Mouse (Mus musculus): ENCODE results near the gene Wif1.

The Wif1 gene

GRCm38 (mm10) chr10:121033826-121034568 is at the start of gene Wif1:
Gene Wif1, plus strand, starts transcription at chr10:121033960.
- DNase-seq (ENCODE audit: low spot score in 2 of 2) = peak; percentile 57 to 59

- DNase-seq (ENCODE audit: low spot score in 2 of 2) = no peak
Observed at GRCm38 (mm10) chr10:121002135-121002534, 31.6 kb upstream of the Wif1 start.

- DNase-seq (ENCODE audit: low spot score in 2 of 2) = no peak
Observed at GRCm38 (mm10) chr10:121011496-121011895, 22.3 kb upstream of the Wif1 start.

DNA sequence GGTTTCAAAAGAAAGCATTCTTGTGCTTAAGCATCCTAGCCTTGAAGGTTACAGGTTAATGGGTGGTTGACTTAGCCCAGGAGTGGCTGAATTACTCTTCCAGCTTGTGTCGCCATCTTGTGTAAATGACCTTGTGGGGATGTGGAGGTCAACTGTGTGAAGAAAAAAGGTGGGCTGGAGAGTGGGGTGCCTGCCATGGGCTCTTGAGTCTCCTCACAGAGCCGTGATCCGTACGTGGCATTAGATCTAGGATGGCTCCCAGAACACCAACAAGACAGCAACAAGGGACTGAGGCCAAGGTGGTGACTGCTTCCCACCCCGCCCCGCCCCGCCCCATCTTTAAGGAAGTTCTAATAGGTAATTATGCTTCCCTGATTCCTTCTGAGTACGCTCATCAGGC is 17.5 kb upstream of the Wif1 start:
- DNase-seq (ENCODE audit: low spot score in 2 of 2) = no peak

DNA sequence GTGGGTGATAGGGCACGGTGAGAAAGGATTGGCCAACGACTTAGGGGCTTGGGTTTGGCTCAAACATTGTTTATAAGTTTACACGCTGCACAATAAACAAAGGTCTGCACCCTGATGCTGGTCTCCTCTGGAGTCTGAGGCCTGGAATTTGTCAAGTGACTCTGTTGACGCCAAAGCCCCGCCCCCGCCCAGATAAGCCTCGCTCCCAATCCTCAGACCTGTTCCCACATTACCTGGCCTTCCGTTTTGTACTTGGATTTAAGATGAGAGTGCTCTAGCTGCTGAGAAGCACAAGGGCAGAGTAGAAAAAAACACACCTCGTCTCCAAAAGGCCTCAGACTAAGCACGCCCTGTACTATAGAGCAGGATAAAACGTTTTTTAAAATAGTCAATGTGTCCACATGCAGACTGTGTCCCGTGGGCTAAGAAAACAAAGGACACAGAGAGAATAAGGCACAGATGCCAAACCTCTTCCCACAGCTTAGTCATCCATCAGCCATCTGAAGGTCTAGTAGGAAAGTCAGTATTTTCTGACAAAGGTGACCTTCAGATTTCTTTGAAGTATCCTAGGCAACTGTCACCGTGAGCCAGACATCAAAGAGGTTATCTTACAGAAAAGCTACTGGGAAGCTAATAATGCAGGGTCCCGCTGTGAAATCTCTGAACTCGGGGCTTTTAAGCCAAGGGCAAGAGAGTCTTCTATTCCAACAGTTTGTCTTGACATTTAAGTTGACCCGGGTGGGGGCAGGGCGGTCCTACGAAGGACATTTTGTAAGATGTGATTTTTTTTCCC is 16.9 kb upstream of the Wif1 start:
- no peak for DNase-seq (ENCODE audit: low spot score in 2 of 2)

DNA sequence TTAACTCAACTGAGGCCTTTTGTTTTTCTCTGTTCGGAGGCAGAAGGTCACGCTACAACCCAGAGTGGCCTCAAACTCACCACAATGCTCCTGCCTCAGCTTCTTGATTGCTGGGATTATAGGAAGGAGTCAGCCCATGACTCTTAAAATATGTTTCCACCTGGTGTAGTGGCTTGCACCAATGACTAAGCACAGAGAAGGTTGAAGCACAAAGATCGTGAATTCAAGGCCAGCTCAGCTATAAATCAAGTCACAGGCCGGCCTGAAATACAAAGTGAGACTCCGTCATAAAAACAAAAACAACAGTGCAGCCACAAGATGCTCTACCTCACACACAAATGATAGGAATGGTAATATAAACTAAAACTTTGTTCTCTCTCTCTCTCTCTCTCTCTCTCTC is 10.8 kb upstream of the Wif1 start:
- no peak for DNase-seq (ENCODE audit: low spot score in 2 of 2)

DNA sequence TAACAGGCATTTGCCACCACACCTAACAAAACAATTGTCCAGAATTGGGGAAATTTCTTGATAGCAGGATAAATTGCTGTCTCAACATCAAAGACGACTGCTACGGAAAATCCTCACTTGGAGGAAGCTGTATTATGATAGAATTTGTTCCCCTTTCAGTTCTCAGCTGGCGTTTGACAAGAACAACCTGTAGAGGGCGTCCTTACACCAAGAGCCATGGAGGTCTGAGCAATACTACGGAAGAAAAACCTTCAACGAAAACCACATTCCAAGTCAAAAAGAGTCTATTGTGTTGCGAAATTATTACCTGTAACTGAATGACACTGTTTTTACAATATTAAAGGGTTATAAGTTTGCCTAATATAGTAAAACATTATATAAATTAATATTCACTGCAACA is 2.0 kb upstream of the Wif1 start:
- DNase-seq (ENCODE audit: low spot score in 2 of 2) = peak; percentile 18 to 48

DNA sequence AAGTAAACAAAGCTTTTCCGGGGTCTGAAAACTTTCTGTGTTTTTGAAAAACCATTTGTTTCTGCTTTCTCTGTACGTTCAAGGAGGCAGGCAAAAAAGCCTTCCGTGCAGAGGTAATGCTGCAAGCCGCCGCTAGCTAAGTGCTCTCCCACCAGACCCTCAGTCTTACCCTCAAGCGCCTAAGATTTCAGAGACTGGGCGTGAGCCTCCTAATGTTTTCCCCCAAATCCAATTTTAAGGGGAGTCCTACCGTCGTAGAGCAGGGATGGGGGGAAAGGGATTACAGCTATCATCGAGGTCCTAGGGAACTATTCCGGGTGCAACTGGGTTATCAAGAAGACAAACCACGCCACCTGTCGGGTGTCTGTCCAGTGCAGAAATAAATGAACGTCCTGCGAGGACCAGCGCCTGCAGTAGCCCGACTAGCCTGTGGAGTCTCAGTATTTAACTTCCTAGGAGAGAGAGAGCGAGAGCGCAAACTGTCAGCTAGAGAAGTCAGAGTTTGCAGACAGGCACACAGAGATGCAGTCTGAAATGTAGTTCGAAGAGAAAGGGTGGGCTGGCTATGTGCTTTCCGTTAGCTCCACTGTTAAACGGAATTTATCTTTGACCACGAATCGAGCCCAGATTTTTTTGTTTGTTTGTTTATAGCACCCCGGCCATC is 500 bp upstream of the Wif1 start:
- DNase-seq (ENCODE audit: low spot score in 2 of 2) = peak; percentile 43 to 62

GRCm38 (mm10) chr10:121034569-121034947 is 798 bp downstream of the Wif1 start:
- no peak for DNase-seq (ENCODE audit: low spot score in 2 of 2)

GRCm38 (mm10) chr10:121038556-121039284 is 5.0 kb downstream of the Wif1 start:
- DNase-seq (ENCODE audit: low spot score in 2 of 2) = no peak

DNA sequence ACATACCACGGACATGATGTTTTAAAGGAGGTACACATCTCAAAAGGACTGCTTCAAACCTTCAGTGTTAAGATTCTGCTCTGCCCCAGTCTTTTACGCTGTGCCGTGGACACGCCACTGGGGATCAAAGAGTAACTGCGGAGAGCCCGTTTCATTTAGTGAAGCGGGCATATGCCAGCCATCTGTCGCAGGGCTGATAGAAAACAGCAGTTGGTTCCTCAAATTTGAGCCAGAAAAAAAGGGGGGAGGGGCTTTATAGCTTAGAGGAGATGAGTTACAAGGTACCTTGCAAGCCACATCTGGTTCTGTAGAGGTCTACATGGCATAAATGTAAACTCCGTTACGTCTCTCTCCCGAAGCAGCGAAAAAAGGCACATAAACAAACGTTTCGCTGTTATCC is 7.2 kb downstream of the Wif1 start:
- no peak for DNase-seq (ENCODE audit: low spot score in 2 of 2)

DNA sequence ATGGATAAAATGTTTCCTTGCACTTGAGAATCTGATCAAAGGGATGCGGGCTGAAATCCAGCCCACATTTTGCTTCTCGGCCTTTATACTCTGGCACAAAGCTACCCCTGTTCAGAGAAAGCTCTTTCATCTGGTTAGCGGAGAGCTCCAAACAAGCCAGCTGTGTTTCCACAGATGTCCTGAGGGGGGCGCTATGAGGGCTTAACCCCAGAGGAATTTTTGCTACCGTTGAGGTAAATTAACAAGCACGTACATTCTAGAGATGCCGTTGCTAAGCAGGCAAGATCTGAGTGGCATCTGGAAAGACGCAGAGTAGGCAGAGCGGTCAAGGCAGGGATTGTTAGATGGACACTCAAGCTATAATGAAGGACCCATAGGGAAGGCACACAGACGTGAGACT is 13.7 kb downstream of the Wif1 start:
- no peak for DNase-seq (ENCODE audit: low spot score in 2 of 2)

DNA sequence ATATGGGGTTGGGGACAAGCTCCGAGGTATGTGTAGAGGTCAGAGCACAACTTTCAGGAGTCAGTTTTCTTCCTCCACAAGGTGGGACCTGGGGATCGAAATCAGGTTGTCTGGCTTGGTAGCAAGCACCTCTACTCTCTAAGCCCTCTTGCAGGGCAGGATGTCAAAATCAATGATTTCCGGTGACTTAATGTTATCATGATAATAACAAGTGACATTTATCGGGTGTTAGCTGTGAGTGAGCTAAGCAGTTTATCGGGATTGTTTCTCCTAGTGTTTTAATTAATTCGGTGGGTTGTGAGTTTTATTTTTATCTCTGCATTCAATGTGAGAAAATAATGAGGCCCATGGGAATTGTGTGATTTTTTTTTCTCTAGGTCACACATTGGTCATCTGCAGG is 18.3 kb downstream of the Wif1 start:
- DNase-seq (ENCODE audit: low spot score in 2 of 2) = no peak

DNA sequence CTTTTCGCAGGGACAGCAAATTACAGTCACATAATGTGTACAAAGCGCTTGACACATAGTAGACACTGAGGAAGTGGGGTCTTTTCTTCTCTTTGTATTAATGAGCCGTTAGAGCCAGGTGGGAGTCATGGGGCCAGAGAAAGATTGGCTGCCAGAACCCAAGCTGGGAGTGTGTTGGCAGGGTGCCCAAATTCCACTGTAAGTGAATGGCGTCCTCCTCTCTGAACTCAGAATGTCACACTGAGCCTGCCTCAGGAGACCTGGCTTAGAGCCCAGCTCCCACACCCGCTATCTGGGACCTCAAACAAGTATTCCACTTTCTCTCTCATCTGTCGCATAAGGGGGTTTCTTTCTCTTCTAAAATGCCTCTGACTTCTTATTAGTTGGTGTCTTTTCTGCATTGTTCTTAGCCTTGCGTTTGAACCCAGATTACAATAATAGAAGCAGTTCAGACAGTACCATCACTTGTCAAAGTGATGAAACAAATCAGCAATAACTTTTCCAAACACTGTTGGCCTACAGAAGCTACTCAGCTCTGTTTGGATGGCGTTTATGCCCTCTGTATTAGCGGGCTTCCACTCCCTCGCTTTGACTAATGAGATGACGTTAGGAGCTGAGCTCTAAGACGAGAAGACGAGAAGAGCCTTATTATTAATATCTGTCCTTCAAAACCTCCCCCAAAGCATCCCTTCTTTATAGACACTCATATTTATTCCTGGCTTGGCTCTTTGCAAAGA is 21.9 kb downstream of the Wif1 start:
- DNase-seq (ENCODE audit: low spot score in 2 of 2) = peak; percentile 23 to 31

DNA sequence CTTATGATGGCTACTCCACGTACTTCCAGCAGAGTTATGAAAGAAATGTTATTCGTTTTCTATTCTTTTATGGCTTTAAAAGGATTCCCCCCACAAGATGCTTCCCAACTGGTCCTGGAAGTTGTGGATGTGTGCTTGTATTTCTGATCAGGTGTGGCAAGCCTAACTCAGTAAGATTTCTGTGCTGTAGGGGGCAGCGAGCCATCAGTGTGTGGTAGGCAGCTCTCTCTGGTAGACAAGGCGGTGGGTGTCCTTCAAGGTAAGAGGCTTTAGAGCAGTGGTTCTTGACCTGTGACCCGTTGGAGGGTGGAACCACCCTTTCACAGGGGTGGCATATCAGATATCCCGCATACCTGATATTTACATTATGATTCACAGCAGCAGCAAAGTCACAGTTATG is 23.1 kb downstream of the Wif1 start:
- no peak for DNase-seq (ENCODE audit: low spot score in 2 of 2)

DNA sequence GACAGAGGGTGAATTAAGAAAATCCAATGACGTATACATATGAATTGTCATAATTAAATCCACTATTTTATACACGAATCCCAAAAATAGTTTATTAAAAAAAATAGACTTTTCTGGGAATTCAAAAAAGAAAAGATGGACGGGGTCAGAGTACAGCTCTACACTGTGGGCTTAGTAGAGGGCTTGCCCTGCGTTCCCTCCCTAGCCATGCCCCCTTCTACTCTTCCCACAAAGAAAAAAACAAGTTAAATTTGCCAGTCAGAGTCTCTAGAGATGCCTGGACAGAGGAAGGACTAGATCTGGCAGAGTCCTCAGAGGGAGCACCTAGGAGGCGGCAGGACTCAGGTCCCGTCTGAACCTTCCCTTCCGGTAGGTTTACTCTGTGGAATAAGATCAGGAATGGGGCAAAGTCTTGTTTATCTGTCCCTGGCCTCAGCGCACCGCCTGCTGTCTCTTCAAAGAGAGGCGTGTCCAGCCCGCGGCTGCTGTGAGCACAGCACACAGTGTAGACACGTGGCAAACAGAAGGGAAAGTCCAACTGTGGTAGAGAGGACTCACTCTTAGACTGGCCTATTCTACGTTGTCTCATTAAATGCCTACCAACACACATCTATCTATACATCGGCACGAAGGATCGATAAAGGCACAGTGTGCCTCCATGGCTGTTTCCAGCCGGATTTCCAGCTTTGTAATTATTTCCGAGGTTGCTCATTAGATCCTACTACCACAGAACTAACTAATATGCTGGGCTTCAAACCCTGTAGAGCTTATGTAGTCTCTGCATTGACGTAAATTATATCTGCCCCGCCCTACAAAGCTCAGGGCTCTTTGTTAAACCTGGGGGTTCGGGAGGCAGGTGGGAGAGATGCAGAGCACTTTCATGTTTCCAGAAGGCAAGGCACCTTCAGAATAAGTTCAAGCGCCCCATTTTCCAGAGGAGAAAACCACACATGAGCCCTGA is 25.6 kb downstream of the Wif1 start:
- DNase-seq (ENCODE audit: low spot score in 2 of 2) = no peak

GRCm38 (mm10) chr10:121061336-121061835 is 27.6 kb downstream of the Wif1 start:
- no peak for DNase-seq (ENCODE audit: low spot score in 2 of 2)

DNA sequence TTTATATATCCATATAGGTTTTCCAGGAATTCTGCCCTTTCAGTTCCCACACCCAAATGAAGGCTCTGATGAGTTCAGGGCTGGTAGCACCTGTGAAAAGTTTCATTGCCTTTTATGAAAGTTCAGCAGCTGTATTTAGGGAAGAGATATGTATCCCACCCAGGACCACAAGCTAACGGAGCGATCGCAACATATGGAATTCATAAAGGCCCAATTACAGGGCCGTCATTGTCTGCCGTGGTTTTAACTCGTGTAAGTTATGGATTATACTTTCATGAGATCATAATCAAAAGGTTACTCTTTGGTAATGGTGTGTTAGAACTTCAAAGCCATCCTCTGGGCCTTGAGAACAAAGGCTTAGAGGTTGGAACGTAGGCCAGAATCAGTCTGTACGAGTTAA is 28.9 kb downstream of the Wif1 start:
- no peak for DNase-seq (ENCODE audit: low spot score in 2 of 2)

- DNase-seq (ENCODE audit: low spot score in 2 of 2) = no peak
Observed at GRCm38 (mm10) chr10:121067416-121067951, 33.7 kb downstream of the Wif1 start.

DNA sequence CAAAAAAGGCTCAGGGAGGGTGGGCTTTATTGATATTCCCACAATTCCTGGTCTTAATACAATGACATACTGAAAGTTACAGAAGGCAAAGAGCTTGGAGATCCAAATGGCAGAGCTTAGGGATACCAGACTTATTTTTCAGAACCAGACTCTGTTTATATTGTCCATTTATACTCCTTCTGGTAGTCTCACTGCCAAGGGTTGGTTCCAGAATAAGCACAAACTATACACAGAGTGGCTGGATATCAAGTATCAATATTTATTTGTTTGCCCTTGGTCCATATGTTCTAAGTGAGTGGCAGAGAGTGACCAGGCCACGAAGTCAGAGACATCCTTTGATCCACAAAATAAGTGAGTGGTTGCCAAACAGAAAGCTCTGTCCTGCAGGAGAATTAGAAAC is 34.2 kb downstream of the Wif1 start:
- DNase-seq (ENCODE audit: low spot score in 2 of 2) = no peak

Measured in right cerebral cortex, adult 2 months (tissue).